Mouse (Mus musculus): Measurements from ENCODE around the gene Vkorc1.

Vkorc1 gene

DNA sequence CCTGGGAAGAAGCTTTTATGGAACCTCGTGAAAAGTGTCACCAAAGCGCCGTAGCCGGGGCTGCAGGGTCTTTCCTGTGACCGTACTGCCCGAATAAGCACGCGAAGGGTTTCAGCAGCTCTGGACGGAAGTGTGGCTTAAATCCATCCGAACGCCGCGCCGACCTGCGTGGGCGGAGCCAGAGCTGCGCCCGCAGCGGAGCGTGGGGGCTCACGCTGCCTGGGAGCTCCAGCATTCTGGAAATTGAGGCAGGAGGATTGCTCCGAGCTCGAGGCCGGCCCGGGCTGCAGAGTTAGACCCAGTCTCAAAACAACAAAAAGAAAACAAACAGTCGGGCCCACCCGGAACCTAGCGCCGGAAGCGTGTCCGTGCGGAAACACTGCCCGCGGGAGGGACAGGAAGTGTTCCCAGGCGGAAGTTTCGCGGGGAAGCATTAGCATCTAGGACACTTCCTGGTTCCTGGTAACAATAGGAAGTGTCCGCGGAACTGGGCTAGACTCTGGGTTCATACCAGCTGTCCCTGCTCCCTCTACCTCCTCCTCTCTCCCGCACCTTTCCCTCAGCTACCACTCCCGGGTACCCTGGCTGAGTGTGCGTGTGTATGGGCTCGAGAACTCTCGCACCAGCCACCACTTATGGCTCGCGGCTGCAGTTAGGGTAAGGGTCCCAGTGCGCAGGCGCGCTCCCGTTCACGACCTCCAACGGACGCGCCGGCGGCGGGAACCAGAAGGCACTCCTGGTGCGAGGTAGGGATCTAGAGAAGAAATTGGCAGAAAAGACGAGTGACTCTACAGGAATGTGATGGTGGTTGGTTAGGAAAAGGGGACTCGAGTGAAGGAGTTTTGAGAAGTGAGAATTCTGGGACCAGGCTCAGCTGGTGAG lies 18.7 kb downstream of the Vkorc1 start, which contains the start of gene Zfp668:
Gene Zfp668 (minus strand): TSS at position 362 of the 882 bp plus-strand sequence.
- in situ Hi-C loops (cut with MboI), result no loop called here

- in situ Hi-C loops (cut with MboI), result no loop called here
These were observed 19.4 kb downstream of the Vkorc1 start, which contains the start of gene Zfp646 for GRCm38 (mm10) chr7:127876041-127876466. Gene Zfp646 (plus strand): TSS chr7:127876221.

DNA sequence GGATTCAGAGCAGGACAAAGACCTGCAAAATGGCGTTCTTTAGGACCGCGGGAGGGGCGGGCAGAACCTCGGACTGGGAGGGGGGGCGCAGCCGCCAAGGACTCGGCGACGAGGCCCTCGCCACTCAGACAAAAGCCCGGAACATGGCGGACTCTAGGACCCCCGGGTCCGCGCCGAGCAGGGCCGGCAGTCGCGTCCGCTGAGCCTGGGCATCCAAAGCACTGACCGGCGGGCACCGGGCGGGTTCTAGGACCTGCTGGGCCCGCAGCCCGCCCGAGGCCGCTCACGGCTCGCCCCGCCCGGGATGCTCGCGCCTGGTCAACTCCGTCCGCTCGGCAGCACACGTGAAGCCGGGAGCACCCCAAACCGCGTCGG lies 19.8 kb downstream of the Vkorc1 start:
- in situ Hi-C loops (cut with MboI), result no loop called here

GRCm38 (mm10) chr7:127874812-127875626 lies 20.4 kb downstream of the Vkorc1 start:
- in situ Hi-C loops (cut with MboI), result no loop called here

DNA sequence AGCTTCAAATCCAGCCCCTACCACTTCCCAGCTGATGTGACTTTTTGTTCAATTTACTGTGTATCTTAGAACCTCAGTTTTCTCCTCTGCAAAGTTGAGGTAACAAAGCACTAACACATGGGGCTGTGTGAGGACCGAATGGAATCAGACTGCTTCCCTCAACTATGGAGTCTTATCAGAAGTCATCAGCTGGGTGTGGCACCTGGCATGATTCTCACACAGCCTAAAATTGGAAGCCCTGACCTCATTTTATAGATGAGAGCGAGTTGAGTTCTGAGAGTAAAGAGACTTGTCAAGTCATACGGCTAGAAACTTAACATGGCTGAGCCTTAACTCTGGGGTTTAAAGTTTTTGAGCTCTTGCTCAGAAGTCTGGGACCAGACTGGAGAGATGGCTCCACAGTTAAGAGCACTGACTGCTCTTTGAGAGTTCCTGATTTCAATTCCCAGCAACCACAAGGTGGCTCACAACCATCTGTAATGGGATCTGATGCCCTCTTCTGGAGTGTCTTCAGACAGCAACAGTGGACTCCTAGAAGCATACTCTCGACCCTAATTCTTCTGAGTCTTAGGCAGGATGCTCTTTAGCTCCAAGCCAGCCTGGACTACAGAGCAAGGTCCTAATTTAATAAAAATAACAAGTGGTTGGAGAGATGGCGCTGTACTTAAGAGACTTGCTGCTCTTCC lies 25.1 kb downstream of the Vkorc1 start:
- in situ Hi-C loops (cut with MboI), result no loop called here

DNA sequence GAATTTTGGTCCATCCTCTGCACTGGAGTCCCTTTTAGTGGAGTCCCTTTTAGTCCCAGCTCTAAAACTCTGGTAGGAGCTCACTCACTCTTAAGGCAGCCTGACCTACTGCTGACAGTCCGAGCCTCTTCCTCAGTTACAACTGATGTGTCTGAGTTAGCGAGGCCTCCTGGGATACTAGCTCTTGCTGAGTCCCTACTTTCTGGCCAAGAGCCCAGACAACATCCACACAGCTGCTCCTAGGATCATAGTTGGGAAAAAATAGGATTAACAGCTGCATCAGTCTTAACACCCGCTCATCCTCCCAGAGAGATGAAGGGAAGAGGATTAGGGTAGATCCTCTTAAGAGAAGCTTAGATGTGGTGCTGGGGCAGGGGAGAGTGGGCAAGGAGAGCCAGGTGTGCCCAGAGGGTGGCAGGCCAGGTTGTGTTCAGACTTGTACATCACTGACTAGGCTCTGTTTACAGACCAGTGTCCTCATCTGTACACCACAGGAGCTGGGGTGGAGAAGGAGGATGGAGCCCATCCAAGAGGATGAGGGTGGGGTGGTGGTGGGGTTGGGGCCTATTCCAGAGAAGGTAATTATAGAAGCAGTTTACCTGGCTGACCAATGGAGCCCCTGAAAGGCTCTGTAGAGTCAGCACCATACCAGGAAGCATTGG lies 26.1 kb downstream of the Vkorc1 start:
- in situ Hi-C loops (cut with MboI), result no loop called here

GRCm38 (mm10) chr7:127867641-127868040 lies 27.8 kb downstream of the Vkorc1 start:
- in situ Hi-C loops (cut with MboI), result no loop called here

DNA sequence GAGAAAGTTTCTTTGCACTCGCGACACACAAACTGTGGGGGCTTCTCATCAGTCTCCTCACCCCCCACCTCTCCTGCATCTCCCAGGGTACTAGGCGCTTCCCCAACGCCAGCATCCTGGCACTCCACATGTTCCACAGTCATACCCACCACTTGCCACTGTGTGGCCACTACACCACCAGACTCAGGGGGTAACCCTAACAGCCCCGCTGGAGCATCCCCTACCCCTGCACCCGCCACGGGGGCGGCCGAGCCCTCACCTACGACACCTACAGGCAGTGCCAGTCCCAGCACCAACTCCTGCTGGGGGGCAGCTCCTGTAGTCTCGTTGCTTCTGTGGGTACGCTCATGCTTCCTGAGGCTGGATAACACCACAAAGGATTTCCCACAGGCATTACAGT lies 29.0 kb downstream of the Vkorc1 start:
- in situ Hi-C loops (cut with MboI), result no loop called here

- in situ Hi-C loops (cut with MboI), result no loop called here
These were observed 37.2 kb downstream of the Vkorc1 start for GRCm38 (mm10) chr7:127858258-127858657.

- in situ Hi-C loops (cut with MboI), result no loop called here
These were observed 44.5 kb downstream of the Vkorc1 start for GRCm38 (mm10) chr7:127850906-127851305.

GRCm38 (mm10) chr7:127849973-127850875 lies 45.2 kb downstream of the Vkorc1 start:
- in situ Hi-C loops (cut with MboI), result no loop called here

All from mature B cell (primary cell).